Mouse (Mus musculus) midbrain, embryonic 16.5 days (tissue): ENCODE results near the gene Dcaf4. TPM values are rescaled to one million over a fixed set of nuclear protein-coding genes. Genes with fewer than 3 reads are reported as not detected.

ENCODE experiments used
- ATAC-seq: fragments of 200-750 bp; cut with Nextera tagmentation; 2 replicates; pipeline ENCODE4 v1.8.0; 2017; ENCODE audit warnings: moderate TSS enrichment
- H3K27ac ChIP-seq: fragments of 300-500 bp; sonication (generic); 2 replicates; pipeline ENCODE4 v1.5.1; 2014; ENCODE audit warnings: mild to moderate bottlenecking, low read length, mixed read lengths
- H3K27me3 ChIP-seq: fragments of 300-500 bp; sonication (generic); 2 replicates; pipeline ENCODE4 v1.6.1; 2014; ENCODE audit warnings: low read depth, low read length, mixed read lengths; ENCODE audit not compliant: control insufficient read depth, insufficient read depth
- H3K36me3 ChIP-seq: fragments of 300-500 bp; sonication (generic); 2 replicates; pipeline ENCODE4 v1.6.1; 2014; ENCODE audit warnings: mild to moderate bottlenecking, low read length, moderate library complexity, mixed read lengths; ENCODE audit not compliant: control insufficient read depth, insufficient read depth
- H3K4me1 ChIP-seq: fragments of 300-500 bp; sonication (generic); 2 replicates; pipeline ENCODE4 v1.6.1; 2014; ENCODE audit warnings: mild to moderate bottlenecking, low read length, mixed read lengths; ENCODE audit not compliant: control insufficient read depth, insufficient read depth
- H3K4me2 ChIP-seq: fragments of 300-500 bp; sonication (generic); 2 replicates; pipeline ENCODE4 v1.6.1; 2014; ENCODE audit warnings: mild to moderate bottlenecking, low read length, mixed read lengths
- H3K4me3 ChIP-seq: fragments of 300-500 bp; sonication (generic); 2 replicates; pipeline ENCODE4 v1.5.1; 2014; ENCODE audit warnings: low read depth, mild to moderate bottlenecking, low read length, moderate library complexity, mixed read lengths
- H3K9ac ChIP-seq: fragments of 300-500 bp; sonication (generic); 2 replicates; pipeline ENCODE4 v1.6.1; 2014; ENCODE audit warnings: low read depth, low read length, mixed read lengths
- H3K9me3 ChIP-seq: fragments of 300-500 bp; sonication (generic); replicated peaks from 2 replicates; pipeline ENCODE4 v1.6.1; 2014; ENCODE audit warnings: mild to moderate bottlenecking, low read length, mixed read lengths; ENCODE audit not compliant: control insufficient read depth, poor library complexity, severe bottlenecking
- WGBS: fragments of 180-500 bp; shearing (Covaris S2); extraction: QIAGEN DNeasy Blood & Tissue Kit; methylation state at CpG from one replicate; pipeline ENCODE4 v1.1.7; 2014; 5-methylcytosine and 5-hydroxymethylcytosine counted together
- polyA plus RNA-seq: library from polyadenylated mRNA; unstranded; fragments of >200 nt; fragmentation: Nextera tagmentation; extraction: Ambion mirVana; gene quantifications from 2 replicates; pipeline ENCODE4 v1.2.1, GENCODE M21; 2015

Dcaf4 gene
- polyA plus RNA-seq, 1 experiment from 2014 or later = 50.3 TPM

DNA sequence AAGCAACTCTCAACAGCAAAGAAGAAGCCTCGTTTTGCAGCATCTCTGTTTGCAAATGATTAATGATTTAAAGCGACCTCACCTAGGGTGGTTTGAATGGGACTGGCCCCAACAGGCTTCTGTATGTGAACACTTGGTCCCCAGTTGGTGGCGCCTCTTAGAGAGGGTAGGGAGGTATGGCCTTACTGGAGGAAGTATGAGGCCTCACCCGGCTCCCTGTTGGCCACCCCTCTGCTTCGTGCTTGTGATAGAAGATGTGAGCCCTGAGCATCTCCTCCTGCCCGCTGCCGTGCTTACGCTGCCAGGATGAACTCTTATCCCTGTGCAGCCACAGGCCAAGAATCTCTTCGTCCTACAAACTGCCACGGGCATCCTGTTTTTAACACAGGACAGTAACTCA lies 13.7 kb upstream of the Dcaf4 start:
- ATAC-seq = no peak

GRCm38 (mm10) chr12:83510586-83510985 lies 9.7 kb upstream of the Dcaf4 start:
- Histone ChIP-seq H3K9ac (no peak overlapping the region), H3K4me3 (no peak overlapping the region), H3K9me3 (no peaks in the 10 kb centered on the region), H3K4me2 (no peak overlapping the region), H3K4me1 (0 out of 2 replicates have a peak, but pooled peaks cover 4% of the 10 kb centered on the region), H3K27ac (no peak overlapping the region), H3K27me3 (no peaks in the 10 kb centered on the region), H3K36me3 (no peaks in the 10 kb centered on the region)
- WGBS = 84% methylated on average over 5 of the region's 5 CpGs
- ATAC-seq = no peak

More for the DNA sequence above, 13.7 kb upstream of the Dcaf4 start:
- Histone ChIP-seq H3K27me3 (no peaks in the 10 kb centered on the region), H3K4me2 (no peak overlapping the region), H3K27ac (no peak overlapping the region), H3K9me3 (no peaks in the 10 kb centered on the region), H3K4me1 (0 out of 2 replicates have a peak, but pooled peaks cover 3% of the 10 kb centered on the region), H3K9ac (no peak overlapping the region), H3K36me3 (no peaks in the 10 kb centered on the region), H3K4me3 (no peak overlapping the region)
- WGBS = 81% methylated on average over 10 of the region's 10 CpGs

DNA sequence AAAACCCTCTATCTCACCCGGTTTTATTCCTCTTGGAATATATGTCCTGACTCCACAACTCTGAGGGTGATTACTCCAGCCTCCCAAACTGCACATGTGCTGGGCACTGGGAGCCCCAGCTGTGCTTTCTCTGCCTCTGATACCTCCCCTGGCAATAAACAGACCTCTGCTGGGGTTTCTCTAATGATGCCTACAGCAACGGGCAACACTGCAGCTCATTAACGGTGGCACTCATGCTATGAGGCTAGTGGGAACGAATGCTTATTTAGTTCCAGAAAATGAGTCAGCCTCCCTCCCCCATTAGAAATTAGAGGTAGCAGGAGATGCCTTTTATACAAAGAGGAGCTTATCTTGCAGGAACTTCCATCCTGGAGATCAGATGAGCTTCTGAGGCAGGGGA lies 7.5 kb upstream of the Dcaf4 start:
- no peak for ATAC-seq
- WGBS = 26% methylated on average over 4 of the region's 4 CpGs
- H3K27ac ChIP-seq = no peak overlapping the region

DNA sequence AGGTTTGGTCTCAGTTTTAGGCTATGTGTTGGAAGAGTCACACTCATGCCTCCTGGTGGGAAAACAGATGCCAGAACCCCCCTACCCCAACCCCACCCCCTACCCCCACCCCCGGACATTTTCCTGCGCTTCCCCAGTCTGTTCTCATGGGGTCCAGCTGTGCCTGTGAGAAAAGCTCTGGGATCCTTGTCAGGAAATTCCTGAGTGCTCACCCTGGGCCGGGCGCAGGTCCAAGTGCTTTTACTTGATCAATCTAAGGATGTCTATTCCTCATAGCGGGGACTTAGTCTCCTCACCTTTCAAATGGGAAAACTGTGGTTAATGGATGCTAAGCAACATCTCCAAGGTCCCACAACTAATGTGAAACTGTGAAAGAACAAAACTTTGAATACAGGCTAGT lies 7.1 kb upstream of the Dcaf4 start:
- 0 out of 2 replicates have a peak, but pooled peaks have one; percentile 36 for ATAC-seq
- Histone ChIP-seq H3K27ac (no peak overlapping the region), H3K4me3 (no peak overlapping the region), H3K36me3 (no peaks in the 10 kb centered on the region), H3K4me2 (no peak overlapping the region), H3K27me3 (no peaks in the 10 kb centered on the region), H3K4me1 (0 out of 2 replicates have a peak, but pooled peaks cover 4% of the 10 kb centered on the region), H3K9ac (no peak overlapping the region), H3K9me3 (no peaks in the 10 kb centered on the region)
- WGBS = 33% methylated on average over 5 of the region's 5 CpGs

More for the DNA sequence above, 7.5 kb upstream of the Dcaf4 start:
- H3K4me3 ChIP-seq = no peak overlapping the region
- H3K9me3 ChIP-seq = no peaks in the 10 kb centered on the region
- 0 out of 2 replicates have a peak, but pooled peaks cover 4% of the 10 kb centered on the region for H3K4me1 ChIP-seq
- no peaks in the 10 kb centered on the region for H3K27me3 ChIP-seq
- no peak overlapping the region for H3K9ac ChIP-seq
- no peaks in the 10 kb centered on the region for H3K36me3 ChIP-seq
- H3K4me2 ChIP-seq = no peak overlapping the region

GRCm38 (mm10) chr12:83514216-83514615 lies 6.0 kb upstream of the Dcaf4 start:
- Histone ChIP-seq H3K4me2 (no peak overlapping the region), H3K27me3 (no peaks in the 10 kb centered on the region), H3K9me3 (no peaks in the 10 kb centered on the region), H3K4me1 (0 out of 2 replicates have a peak, but pooled peaks cover 4% of the 10 kb centered on the region), H3K4me3 (no peak overlapping the region), H3K27ac (no peak overlapping the region), H3K9ac (no peak overlapping the region), H3K36me3 (no peaks in the 10 kb centered on the region)
- ATAC-seq = no peak
- 56% methylated on average over 4 of the region's 4 CpGs for WGBS

- WGBS = 98% methylated on average over 3 of the region's 3 CpGs
- H3K27me3 ChIP-seq = no peaks in the 10 kb centered on the region
- no peaks in the 10 kb centered on the region for H3K9me3 ChIP-seq
- H3K4me3 ChIP-seq = no peak overlapping the region
- H3K4me2 ChIP-seq = no peak overlapping the region
- peaks cover 16% of the 10 kb centered on the region for H3K4me1 ChIP-seq
- no peak overlapping the region for H3K27ac ChIP-seq
- H3K9ac ChIP-seq = no peak overlapping the region
- no peaks in the 10 kb centered on the region for H3K36me3 ChIP-seq
- ATAC-seq = no peak
Observed at GRCm38 (mm10) chr12:83517580-83517979, 2.7 kb upstream of the Dcaf4 start.

GRCm38 (mm10) chr12:83521083-83521482 lies 817 bp downstream of the Dcaf4 start:
- 47% methylated on average over 8 of the region's 8 CpGs for WGBS
- Histone ChIP-seq H3K4me3 (peak overlapping the region; percentile 46), H3K27me3 (no peaks in the 10 kb centered on the region), H3K9me3 (no peaks in the 10 kb centered on the region), H3K4me1 (peaks cover 14% of the 10 kb centered on the region), H3K4me2 (peak overlapping the region; percentile 61), H3K36me3 (no peaks in the 10 kb centered on the region), H3K27ac (no peak overlapping the region), H3K9ac (peak overlapping the region; percentile 59)
- no peak for ATAC-seq

- Histone ChIP-seq H3K4me1 (peaks cover 14% of the 10 kb centered on the region), H3K9me3 (no peaks in the 10 kb centered on the region), H3K27me3 (no peaks in the 10 kb centered on the region), H3K9ac (no peak overlapping the region), H3K4me3 (no peak overlapping the region), H3K4me2 (no peak overlapping the region), H3K27ac (no peak overlapping the region), H3K36me3 (no peaks in the 10 kb centered on the region)
- 86% methylated on average over 6 of the region's 6 CpGs for WGBS
- ATAC-seq = no peak
Observed at GRCm38 (mm10) chr12:83523056-83523455, 2.8 kb downstream of the Dcaf4 start.

DNA sequence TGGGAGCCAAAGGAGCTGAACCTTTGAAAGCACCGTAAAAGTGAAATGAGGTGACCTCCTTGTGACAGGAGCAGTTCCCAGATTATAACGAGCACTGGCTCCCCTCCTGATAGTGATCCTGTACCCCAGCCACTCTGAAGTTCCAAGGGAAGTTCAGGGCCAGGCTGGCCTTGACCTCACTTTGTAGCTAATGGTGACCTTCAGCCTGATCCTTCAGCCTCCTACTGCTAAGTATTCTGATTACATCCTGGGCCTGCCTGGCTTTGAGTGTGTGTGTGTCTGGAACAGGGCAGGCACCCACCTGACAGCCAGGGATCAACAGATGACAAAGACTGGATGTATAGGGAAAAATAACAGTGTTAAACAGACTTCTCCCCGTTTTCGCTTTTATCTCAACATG lies 3.6 kb downstream of the Dcaf4 start:
- Histone ChIP-seq H3K4me1 (peaks cover 14% of the 10 kb centered on the region), H3K4me2 (no peak overlapping the region), H3K36me3 (0 out of 2 replicates have a peak, but pooled peaks cover under 1% of the 10 kb centered on the region), H3K4me3 (no peak overlapping the region), H3K27me3 (no peaks in the 10 kb centered on the region), H3K27ac (no peak overlapping the region), H3K9ac (no peak overlapping the region), H3K9me3 (no peaks in the 10 kb centered on the region)
- ATAC-seq = no peak
- WGBS = 82% methylated on average over 4 of the region's 4 CpGs
